Mouse (Mus musculus) lung, postnatal 0 days (tissue): ENCODE data around the gene Olfr600. TPM values are rescaled to one million over a fixed set of nuclear protein-coding genes. Genes with fewer than 3 reads are reported as not detected.
"Not testable (repeated sequence)": the region's sequence is repeated elsewhere in the genome, so short reads cannot be mapped to it uniquely, and the experiment has no call there.

ENCODE experiments used
- ATAC-seq: fragments of 200-750 bp; cut with Nextera tagmentation; 2 replicates; pipeline ENCODE4 v1.8.0; 2017; ENCODE audit warnings: moderate library complexity
- DNase-seq: peaks from one replicate; pipeline ENCODE4 v3.0.0-alpha.2; 2016; ENCODE audit warnings: low spot score
- H3K27ac ChIP-seq: fragments of 300-500 bp; sonication (generic); 2 replicates; pipeline ENCODE4 v1.5.1; 2014; ENCODE audit warnings: antibody characterized with exemption, mild to moderate bottlenecking, low read length, mixed read lengths
- H3K27me3 ChIP-seq: fragments of 300-500 bp; sonication (generic); replicated peaks from 2 replicates; pipeline ENCODE4 v1.6.1; 2014; ENCODE audit warnings: low read length, mixed read lengths; ENCODE audit not compliant: insufficient read depth
- H3K36me3 ChIP-seq: fragments of 300-500 bp; sonication (generic); 2 replicates; pipeline ENCODE4 v1.6.1; 2014; ENCODE audit warnings: low read length, mixed read lengths; ENCODE audit not compliant: insufficient read depth
- H3K4me1 ChIP-seq: fragments of 300-500 bp; sonication (generic); 2 replicates; pipeline ENCODE4 v1.6.1; 2014; ENCODE audit warnings: antibody characterized with exemption, low read depth, low read length, mixed read lengths; ENCODE audit not compliant: insufficient read depth
- H3K4me2 ChIP-seq: fragments of 300-500 bp; sonication (generic); replicated peaks from 2 replicates; pipeline ENCODE4 v1.6.1; 2014; ENCODE audit warnings: low read depth, mild to moderate bottlenecking, low read length, moderate library complexity, mixed read lengths
- H3K4me3 ChIP-seq: fragments of 300-500 bp; sonication (generic); 2 replicates; pipeline ENCODE4 v1.5.1; 2014; ENCODE audit warnings: low read depth, low read length
- H3K9ac ChIP-seq: fragments of 300-500 bp; sonication (generic); replicated peaks from 2 replicates; pipeline ENCODE4 v1.6.1; 2014; ENCODE audit warnings: low read depth, mild to moderate bottlenecking
- H3K9me3 ChIP-seq: fragments of 300-500 bp; sonication (generic); 2 replicates; pipeline ENCODE4 v1.6.1; 2016; ENCODE audit warnings: low read length, mixed read lengths
- CTCF ChIP-seq: IDR thresholded peaks from 2 replicates; pipeline ENCODE4 v1.5.1; 2016; ENCODE audit warnings: antibody characterized with exemption, mild to moderate bottlenecking
- EP300 ChIP-seq: IDR thresholded peaks from 2 replicates; pipeline ENCODE4 v1.6.1; 2016; ENCODE audit warnings: antibody characterized with exemption, mild to moderate bottlenecking, control low read depth
- WGBS: fragments of 180-500 bp; shearing (Covaris S2); extraction: QIAGEN DNeasy Blood & Tissue Kit; methylation state at CpG from one replicate; pipeline ENCODE4 v1.1.7; 2014; 5-methylcytosine and 5-hydroxymethylcytosine counted together
- polyA plus RNA-seq: library from polyadenylated mRNA; unstranded; fragments of >200 nt; fragmentation: Nextera tagmentation; extraction: Ambion mirVana; gene quantifications from 2 replicates; pipeline ENCODE4 v1.2.1, GENCODE M21; 2015

Gene Olfr600
- not detected in 2 replicates for polyA plus RNA-seq

GRCm38 (mm10) chr7:103349569-103349968 lies at the start of gene Olfr600:
TSS of gene Olfr600 (minus strand) at chr7:103349669.
- DNase-seq (no peak), ATAC-seq (no peak)
- H3K9ac ChIP-seq: no peak within 1 kb of the TSS
- no peaks in the 10 kb centered on the region for H3K9me3 ChIP-seq
- no peak within 1 kb of the TSS for H3K4me2 ChIP-seq
- H3K4me1 ChIP-seq: no peaks in the 10 kb centered on the region
- no peak within 1 kb of the TSS for H3K4me3 ChIP-seq
- no peaks in the 10 kb centered on the region for H3K27me3 ChIP-seq
- TF ChIP-seq CTCF (no peak), EP300 (no peak)
- H3K27ac ChIP-seq: no peak within 1 kb of the TSS
- no peaks in the 10 kb centered on the region for H3K36me3 ChIP-seq

GRCm38 (mm10) chr7:103398981-103399380 lies 49.5 kb upstream of the Olfr600 start:
- DNase-seq: no peak
- Histone ChIP-seq H3K4me3 (no peak overlapping the region), H3K36me3 (no peaks in the 10 kb centered on the region), H3K9ac (no peak overlapping the region), H3K4me1 (no peaks in the 10 kb centered on the region), H3K4me2 (no peak overlapping the region), H3K27me3 (no peaks in the 10 kb centered on the region), H3K27ac (no peak overlapping the region), H3K9me3 (no peaks in the 10 kb centered on the region)
- no peak for ATAC-seq
- 8% methylated on average over 1 of the region's 1 CpGs for WGBS
- TF ChIP-seq CTCF: no peak

- no peaks in the 10 kb centered on the region for H3K9me3 ChIP-seq
- H3K27me3 ChIP-seq: no peaks in the 10 kb centered on the region
- no peak overlapping the region for H3K4me3 ChIP-seq
- no peak overlapping the region for H3K9ac ChIP-seq
- TF ChIP-seq CTCF (no peak), EP300 (no peak)
- no peak overlapping the region for H3K4me2 ChIP-seq
- ATAC-seq (no peak), DNase-seq (no peak)
- H3K27ac ChIP-seq: no peak overlapping the region
- H3K4me1 ChIP-seq: no peaks in the 10 kb centered on the region
- no peaks in the 10 kb centered on the region for H3K36me3 ChIP-seq
Observed at GRCm38 (mm10) chr7:103397758-103398157, 48.3 kb upstream of the Olfr600 start.

GRCm38 (mm10) chr7:103386077-103386476 lies 36.6 kb upstream of the Olfr600 start, which contains the start of gene Olfr603:
TSS of gene Olfr603 (minus strand) at chr7:103386177.
- H3K4me1 ChIP-seq: no peaks in the 10 kb centered on the region
- no peaks in the 10 kb centered on the region for H3K27me3 ChIP-seq
- H3K4me3 ChIP-seq: no peak within 1 kb of the TSS
- no peak within 1 kb of the TSS for H3K4me2 ChIP-seq
- DNase-seq: no peak
- no peak for ATAC-seq
- H3K27ac ChIP-seq: no peak within 1 kb of the TSS
- no peak within 1 kb of the TSS for H3K9ac ChIP-seq
- H3K36me3 ChIP-seq: no peaks in the 10 kb centered on the region
- TF ChIP-seq EP300 (no peak), CTCF (no peak)
- no peaks in the 10 kb centered on the region for H3K9me3 ChIP-seq

- H3K4me3 ChIP-seq: no peak within 1 kb of the TSS
- no peak for ATAC-seq
- TF ChIP-seq CTCF (no peak), EP300 (no peak)
- no peak within 1 kb of the TSS for H3K9ac ChIP-seq
- H3K36me3 ChIP-seq: no peaks in the 10 kb centered on the region
- 93% methylated on average over 1 of the region's 1 CpGs for WGBS
- H3K9me3 ChIP-seq: no peaks in the 10 kb centered on the region
- no peak for DNase-seq
- H3K4me1 ChIP-seq: no peaks in the 10 kb centered on the region
- H3K4me2 ChIP-seq: no peak within 1 kb of the TSS
- H3K27me3 ChIP-seq: no peaks in the 10 kb centered on the region
- H3K27ac ChIP-seq: no peak within 1 kb of the TSS
Observed at GRCm38 (mm10) chr7:103362555-103362954, 13.1 kb upstream of the Olfr600 start, which contains the start of gene Olfr601. TSS of gene Olfr601 (minus strand) at chr7:103362655.

- ATAC-seq (no peak), DNase-seq (no peak)
- Histone ChIP-seq H3K4me2 (no peak within 1 kb of the TSS), H3K27ac (no peak within 1 kb of the TSS), H3K9ac (no peak within 1 kb of the TSS), H3K36me3 (no peaks in the 10 kb centered on the region), H3K4me3 (no peak within 1 kb of the TSS), H3K9me3 (no peaks in the 10 kb centered on the region), H3K4me1 (no peaks in the 10 kb centered on the region), H3K27me3 (no peaks in the 10 kb centered on the region)
- 86% methylated on average over 1 of the region's 1 CpGs for WGBS
- TF ChIP-seq EP300 (no peak), CTCF (no peak)
Observed at GRCm38 (mm10) chr7:103335617-103336016, 13.9 kb downstream of the Olfr600 start, which contains the start of gene Olfr599. TSS of gene Olfr599 (plus strand) at chr7:103335917.

GRCm38 (mm10) chr7:103323268-103323667 lies 26.2 kb downstream of the Olfr600 start, which contains the start of gene Olfr598:
TSS of gene Olfr598 (plus strand) at chr7:103323568.
- H3K27me3 ChIP-seq: no peaks in the 10 kb centered on the region
- H3K27ac ChIP-seq: no peak within 1 kb of the TSS
- H3K4me2 ChIP-seq: no peak within 1 kb of the TSS
- no peaks in the 10 kb centered on the region for H3K36me3 ChIP-seq
- no peak for TF ChIP-seq EP300
- TF ChIP-seq CTCF: no peak
- H3K9me3 ChIP-seq: no peaks in the 10 kb centered on the region
- no peak within 1 kb of the TSS for H3K4me3 ChIP-seq
- DNase-seq: no peak
- H3K9ac ChIP-seq: no peak within 1 kb of the TSS
- ATAC-seq: no peak
- H3K4me1 ChIP-seq: no peaks in the 10 kb centered on the region

GRCm38 (mm10) chr7:103316015-103316414 lies 33.5 kb downstream of the Olfr600 start, which contains the start of gene Olfr597:
TSS of gene Olfr597 (plus strand) at chr7:103316315.
- H3K36me3 ChIP-seq, H3K4me1 ChIP-seq, H3K9ac ChIP-seq, H3K27me3 ChIP-seq, H3K27ac ChIP-seq, H3K4me2 ChIP-seq, H3K9me3 ChIP-seq, ATAC-seq, DNase-seq, H3K4me3 ChIP-seq: not testable (repeated sequence)
- 80% methylated on average over 2 of the region's 2 CpGs for WGBS

- not testable (repeated sequence) for DNase-seq, H3K36me3 ChIP-seq, H3K9ac ChIP-seq, H3K9me3 ChIP-seq, H3K4me1 ChIP-seq, H3K4me2 ChIP-seq, H3K27me3 ChIP-seq, ATAC-seq, H3K4me3 ChIP-seq, H3K27ac ChIP-seq
- WGBS: 81% methylated on average over 2 of the region's 2 CpGs
Observed at GRCm38 (mm10) chr7:103305348-103305747, 44.1 kb downstream of the Olfr600 start, which contains the start of gene Olfr596. TSS of gene Olfr596 (plus strand) at chr7:103305648.
